Mouse (Mus musculus) hindbrain, embryonic 10.5 days (tissue): ENCODE measurements at regions not wholly inside any gene's neighbourhood (a gene's known extent, or its start where the extent isn't known, plus 50 kb on each side); places are given as distances from the start of the nearest gene placed in this dataset.
A peak's percentile ranks its signal among the peaks of the same experiment; 100 is the strongest.

ENCODE experiments used
- DNase-seq: peaks from one replicate; pipeline ENCODE4 v3.0.0-alpha.2; 2017; ENCODE audit warnings: low spot score
- H3K27ac ChIP-seq: fragments of 300-500 bp; sonication (generic); 2 replicates; pipeline ENCODE4 v1.5.1; 2016; ENCODE audit warnings: mild to moderate bottlenecking, moderate library complexity
- H3K27me3 ChIP-seq: fragments of 300-500 bp; sonication (generic); 2 replicates; pipeline ENCODE4 v1.6.1; 2016; ENCODE audit warnings: mild to moderate bottlenecking; ENCODE audit not compliant: poor library complexity, insufficient read depth, severe bottlenecking
- H3K36me3 ChIP-seq: fragments of 300-500 bp; sonication (generic); 2 replicates; pipeline ENCODE4 v1.6.1; 2016; ENCODE audit warnings: mild to moderate bottlenecking, moderate library complexity
- H3K4me1 ChIP-seq: fragments of 300-500 bp; sonication (generic); replicated peaks from 2 replicates; pipeline ENCODE4 v1.6.1; 2016; ENCODE audit warnings: mild to moderate bottlenecking
- H3K4me3 ChIP-seq: fragments of 300-500 bp; sonication (generic); 2 replicates; pipeline ENCODE4 v1.5.1; 2016; ENCODE audit warnings: mild to moderate bottlenecking, moderate library complexity
- H3K9me3 ChIP-seq: fragments of 300-500 bp; sonication (generic); 2 replicates; pipeline ENCODE4 v1.6.1; 2016; ENCODE audit warnings: mild to moderate bottlenecking, moderate library complexity
- WGBS: fragments of 180-500 bp; shearing (Covaris S2); methylation state at CpG from one replicate; pipeline ENCODE4 v1.1.7; 2016; 5-methylcytosine and 5-hydroxymethylcytosine counted together

DNA sequence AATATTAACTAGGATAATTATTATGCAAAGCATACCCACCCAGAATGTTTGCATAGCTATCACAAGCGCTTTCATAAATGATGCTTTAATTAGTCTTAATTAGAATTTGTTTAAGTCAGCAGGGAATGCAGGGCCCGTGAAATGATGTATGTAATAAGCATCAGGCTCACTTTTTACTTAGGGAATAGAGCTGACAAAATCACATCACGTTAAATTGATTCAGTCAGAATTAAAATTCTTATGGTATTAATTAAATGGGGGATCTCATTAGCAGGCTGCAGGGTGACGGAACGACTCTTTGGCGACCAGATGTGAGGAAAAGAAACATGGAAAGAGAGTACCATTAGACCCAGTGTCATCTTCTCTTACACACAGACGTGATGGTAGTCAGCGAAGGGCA, 285.5 kb downstream of the Gpd2 start:
- H3K4me1 ChIP-seq, result no peaks in the 10 kb centered on the region
- H3K4me3 ChIP-seq, result no peak overlapping the region
- H3K9me3 ChIP-seq, result no peaks in the 10 kb centered on the region
- H3K36me3 ChIP-seq, result no peaks in the 10 kb centered on the region
- 77% methylated on average over 8 of the region's 8 CpGs for WGBS
- no peaks in the 10 kb centered on the region for H3K27me3 ChIP-seq
- DNase-seq, result no peak
- no peak overlapping the region for H3K27ac ChIP-seq

DNA sequence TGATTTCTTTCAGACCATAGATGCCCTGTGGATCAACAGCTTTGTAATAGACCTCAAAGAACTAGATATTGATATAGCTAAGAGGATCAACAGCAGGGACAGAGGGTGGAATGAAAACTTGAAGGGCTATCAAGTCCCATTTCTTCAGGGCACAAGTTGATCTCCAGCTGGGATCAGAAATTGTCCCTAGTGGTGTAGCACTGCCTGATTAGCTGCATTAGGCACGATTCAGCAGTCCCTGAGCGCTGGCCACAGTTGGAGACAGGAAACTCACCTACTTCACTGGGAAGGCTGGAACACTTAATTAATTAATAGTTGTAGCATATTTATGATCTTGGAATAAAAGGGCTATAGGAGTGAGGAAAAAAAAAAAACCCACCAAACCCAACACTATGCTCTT, 290.5 kb downstream of the Gpd2 start:
- H3K36me3 ChIP-seq, result no peaks in the 10 kb centered on the region
- no peak for DNase-seq
- H3K4me3 ChIP-seq, result no peak overlapping the region
- H3K4me1 ChIP-seq, result no peaks in the 10 kb centered on the region
- H3K27me3 ChIP-seq, result no peaks in the 10 kb centered on the region
- H3K27ac ChIP-seq, result no peak overlapping the region
- H3K9me3 ChIP-seq, result no peaks in the 10 kb centered on the region
- whole genome bisulfite sequencing, result 60% methylated on average over 2 of the region's 2 CpGs

DNA sequence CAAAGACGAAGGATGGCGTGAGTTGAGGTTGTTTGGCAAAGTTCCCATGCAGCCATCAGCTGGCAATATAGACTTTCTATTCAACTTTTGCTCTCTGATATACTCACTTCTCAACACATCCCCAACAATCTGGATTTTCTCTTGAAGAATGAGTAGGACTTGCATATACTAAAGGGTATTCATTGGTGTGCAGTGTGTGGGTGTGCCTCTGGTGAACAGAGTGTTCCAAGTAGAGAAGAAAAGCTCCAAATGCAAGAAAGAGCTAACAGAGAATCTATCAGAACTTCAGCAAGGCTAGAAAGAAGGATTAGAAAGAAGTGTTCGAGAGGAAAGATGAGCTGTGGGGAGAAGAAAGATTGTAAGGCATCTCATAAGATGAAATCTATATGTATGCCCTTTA, 302.4 kb downstream of the Gpd2 start:
- no peaks in the 10 kb centered on the region for H3K4me1 ChIP-seq
- H3K27ac ChIP-seq, result no peak overlapping the region
- no peaks in the 10 kb centered on the region for H3K9me3 ChIP-seq
- H3K36me3 ChIP-seq, result no peaks in the 10 kb centered on the region
- H3K4me3 ChIP-seq, result no peak overlapping the region
- no peaks in the 10 kb centered on the region for H3K27me3 ChIP-seq
- DNase-seq, result no peak
- WGBS, result 93% methylated on average over 3 of the region's 3 CpGs

DNA sequence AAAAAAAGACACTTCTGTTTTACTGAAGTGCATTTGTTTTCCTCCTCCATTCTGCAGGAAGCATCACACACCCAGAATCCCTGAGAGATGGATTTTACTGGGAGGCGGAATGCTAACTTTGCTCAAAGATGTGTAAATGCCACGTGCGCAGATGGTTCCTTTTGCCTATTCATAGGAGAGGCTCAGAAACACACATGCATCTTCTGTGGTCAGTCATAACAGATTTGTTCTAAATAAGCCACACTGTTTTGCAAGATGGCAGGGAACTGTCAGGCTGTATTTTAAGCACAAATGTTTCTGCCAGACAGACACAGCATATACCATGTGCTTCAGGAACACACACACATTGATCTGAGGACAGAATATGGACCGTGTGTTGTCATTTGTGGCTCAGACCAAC, 327.8 kb downstream of the Gpd2 start:
- DNase-seq, result no peak
- H3K36me3 ChIP-seq, result no peaks in the 10 kb centered on the region
- H3K4me1 ChIP-seq, result no peaks in the 10 kb centered on the region
- no peaks in the 10 kb centered on the region for H3K9me3 ChIP-seq
- no peaks in the 10 kb centered on the region for H3K27me3 ChIP-seq
- H3K4me3 ChIP-seq, result no peak overlapping the region
- H3K27ac ChIP-seq, result no peak overlapping the region
- 91% methylated on average over 4 of the region's 4 CpGs for WGBS

DNA sequence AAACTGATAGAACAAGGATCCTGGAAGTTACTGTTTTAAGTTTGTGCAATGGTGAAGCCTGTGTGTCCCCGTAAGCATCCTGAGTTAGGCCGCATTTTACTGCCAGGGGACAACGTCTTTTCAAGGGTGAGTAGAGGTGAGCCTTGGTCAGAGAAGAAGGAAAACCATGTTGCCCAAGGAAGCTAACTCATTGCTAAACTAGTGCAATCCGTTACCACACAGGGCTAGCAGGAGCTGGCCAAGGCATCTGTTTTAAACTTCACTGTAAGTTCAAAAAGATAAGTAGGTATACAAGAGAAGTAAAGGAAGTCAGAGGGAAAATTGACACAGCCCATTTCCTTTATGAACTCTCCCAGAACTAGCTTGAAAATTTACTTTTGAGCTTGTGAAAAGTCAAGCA, 328.7 kb downstream of the Gpd2 start:
- H3K27me3 ChIP-seq, result no peaks in the 10 kb centered on the region
- no peaks in the 10 kb centered on the region for H3K9me3 ChIP-seq
- H3K27ac ChIP-seq, result no peak overlapping the region
- DNase-seq, result no peak
- H3K4me3 ChIP-seq, result no peak overlapping the region
- no peaks in the 10 kb centered on the region for H3K36me3 ChIP-seq
- H3K4me1 ChIP-seq, result no peaks in the 10 kb centered on the region
- WGBS, result 90% methylated on average over 4 of the region's 4 CpGs

DNA sequence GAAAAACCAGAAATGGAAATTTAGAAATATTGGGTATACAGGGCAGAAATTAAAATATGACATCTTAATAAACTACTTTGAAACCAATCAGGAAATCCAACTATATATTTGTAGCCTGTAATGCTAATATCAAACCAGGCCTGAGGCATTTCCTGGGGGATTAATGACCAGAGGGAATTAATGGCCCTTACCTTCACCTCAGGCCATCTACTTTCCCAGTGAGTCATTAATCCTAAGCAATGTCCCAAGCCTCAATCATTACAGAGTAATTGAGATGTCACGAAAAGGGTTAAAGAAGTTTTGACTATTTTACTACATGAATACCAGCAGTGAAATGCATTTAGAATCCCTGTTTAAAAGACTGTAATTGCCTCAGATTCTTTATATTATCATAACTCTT, 329.7 kb downstream of the Gpd2 start:
- Histone ChIP-seq H3K27ac (no peak overlapping the region), H3K4me3 (no peak overlapping the region), H3K9me3 (no peaks in the 10 kb centered on the region), H3K4me1 (no peaks in the 10 kb centered on the region), H3K36me3 (no peaks in the 10 kb centered on the region), H3K27me3 (no peaks in the 10 kb centered on the region)
- 88% methylated on average over 1 of the region's 1 CpGs for WGBS
- no peak for DNase-seq

DNA sequence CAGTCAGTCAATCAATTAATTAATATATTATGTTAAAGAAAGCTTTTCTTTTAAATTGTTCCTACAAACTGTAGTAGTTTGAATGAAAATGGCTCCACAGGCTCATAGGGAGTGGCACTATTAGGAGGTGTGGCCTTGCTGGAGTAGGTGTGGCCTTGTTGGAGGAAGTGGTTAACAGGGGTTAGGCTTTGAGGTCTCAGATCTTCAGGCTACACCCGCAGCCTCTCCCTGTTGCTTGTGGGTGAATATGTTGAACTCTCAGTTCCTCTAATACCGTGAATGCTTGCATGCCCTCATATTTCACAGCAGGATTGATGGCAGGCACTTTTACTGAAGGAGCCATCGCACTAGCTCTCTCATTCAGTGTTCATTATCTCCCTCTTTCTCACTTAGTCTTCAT, 349.6 kb downstream of the Gpd2 start:
- no peaks in the 10 kb centered on the region for H3K9me3 ChIP-seq
- H3K27me3 ChIP-seq, result no peaks in the 10 kb centered on the region
- 86% methylated on average over 3 of the region's 3 CpGs for WGBS
- DNase-seq, result no peak
- no peaks in the 10 kb centered on the region for H3K4me1 ChIP-seq
- no peak overlapping the region for H3K27ac ChIP-seq
- H3K4me3 ChIP-seq, result no peak overlapping the region
- H3K36me3 ChIP-seq, result no peaks in the 10 kb centered on the region

DNA sequence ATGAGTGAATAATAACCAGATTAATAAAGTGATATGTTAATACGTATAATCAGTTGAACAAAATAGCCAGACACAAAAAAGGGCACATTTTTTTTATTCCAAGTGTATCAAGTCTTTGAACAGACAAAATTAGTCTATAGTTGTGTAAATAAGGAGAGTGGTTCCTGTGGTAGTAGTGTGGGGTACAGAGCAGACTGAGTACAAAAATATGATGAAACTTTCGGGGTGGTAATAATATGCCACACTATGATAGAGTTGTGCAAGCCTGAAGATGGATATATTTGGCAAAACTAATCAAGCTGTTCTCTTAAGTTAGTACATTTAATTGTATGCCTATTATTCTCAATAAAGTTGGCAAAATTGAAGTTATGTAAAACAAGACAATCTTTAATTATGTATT, 356.1 kb downstream of the Gpd2 start:
- Histone ChIP-seq H3K4me3 (no peak overlapping the region), H3K27me3 (no peaks in the 10 kb centered on the region), H3K9me3 (no peaks in the 10 kb centered on the region), H3K27ac (no peak overlapping the region), H3K36me3 (no peaks in the 10 kb centered on the region), H3K4me1 (peaks cover 10% of the 10 kb centered on the region)
- DNase-seq, result no peak
- WGBS, result 93% methylated on average over 2 of the region's 2 CpGs

DNA sequence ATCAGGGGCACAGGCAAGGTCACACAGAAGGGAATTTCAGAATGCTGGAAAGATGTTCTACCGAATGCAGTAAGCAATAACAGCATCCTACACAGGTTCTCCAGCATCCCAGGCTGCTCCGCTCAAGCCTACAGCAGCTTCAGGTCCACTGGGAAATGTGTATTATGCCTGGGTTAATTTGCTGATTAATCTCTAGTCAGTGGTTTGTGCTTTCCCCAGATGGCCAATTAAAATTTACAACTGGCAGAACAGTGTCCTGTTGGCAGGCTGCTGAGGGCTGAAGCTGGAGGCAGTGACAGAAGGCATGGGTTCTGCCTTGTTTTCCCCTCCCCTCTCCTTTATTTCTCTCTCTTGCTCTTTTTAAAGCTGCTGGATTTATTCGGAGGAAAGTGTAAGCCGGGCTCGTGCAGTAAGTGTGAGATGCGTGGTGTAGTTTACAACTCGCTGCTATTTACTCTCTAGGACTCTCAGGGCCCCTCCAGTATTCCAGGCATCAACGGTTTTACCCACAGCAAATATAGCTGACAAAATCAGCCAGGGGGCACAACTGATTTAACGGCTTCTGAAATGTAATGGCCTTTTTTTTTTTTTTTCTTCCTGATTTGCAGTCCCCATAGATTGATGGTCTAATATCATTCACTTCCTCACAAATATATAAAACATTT, 360.4 kb downstream of the Gpd2 start:
- peak; percentile 9 for DNase-seq

DNA sequence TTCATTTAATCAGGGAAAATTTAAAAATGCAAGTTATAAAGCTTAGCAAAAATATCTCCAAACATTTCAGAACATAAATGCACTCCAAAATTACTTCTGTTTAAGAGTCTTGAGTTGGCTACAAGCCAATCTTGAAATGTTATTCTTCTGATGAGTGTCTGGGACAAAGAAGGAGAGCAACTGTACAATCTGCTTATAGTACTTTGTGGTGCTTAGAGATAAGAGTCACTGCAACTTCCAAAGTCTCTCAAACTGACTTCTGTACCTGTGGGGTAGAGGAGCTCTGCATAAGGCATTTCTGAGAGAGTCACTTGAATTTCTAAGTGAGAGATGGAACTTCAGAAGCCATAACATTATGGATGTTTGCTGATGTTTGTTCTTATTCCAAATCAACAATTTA, 374.2 kb downstream of the Gpd2 start:
- H3K4me3 ChIP-seq, result no peak overlapping the region
- no peak for DNase-seq
- H3K27ac ChIP-seq, result no peak overlapping the region
- no peaks in the 10 kb centered on the region for H3K9me3 ChIP-seq
- H3K4me1 ChIP-seq, result peaks cover 27% of the 10 kb centered on the region
- no peaks in the 10 kb centered on the region for H3K36me3 ChIP-seq
- 0 out of 2 replicates have a peak, but pooled peaks cover 4% of the 10 kb centered on the region for H3K27me3 ChIP-seq

More for the DNA sequence above, 360.4 kb downstream of the Gpd2 start:
- H3K9me3 ChIP-seq, result no peaks in the 10 kb centered on the region
- no peak overlapping the region for H3K27ac ChIP-seq
- H3K27me3 ChIP-seq, result no peaks in the 10 kb centered on the region
- no peaks in the 10 kb centered on the region for H3K36me3 ChIP-seq
- H3K4me3 ChIP-seq, result no peak overlapping the region
- peaks cover 12% of the 10 kb centered on the region for H3K4me1 ChIP-seq
- WGBS, result 60% methylated on average over 9 of the region's 9 CpGs

DNA sequence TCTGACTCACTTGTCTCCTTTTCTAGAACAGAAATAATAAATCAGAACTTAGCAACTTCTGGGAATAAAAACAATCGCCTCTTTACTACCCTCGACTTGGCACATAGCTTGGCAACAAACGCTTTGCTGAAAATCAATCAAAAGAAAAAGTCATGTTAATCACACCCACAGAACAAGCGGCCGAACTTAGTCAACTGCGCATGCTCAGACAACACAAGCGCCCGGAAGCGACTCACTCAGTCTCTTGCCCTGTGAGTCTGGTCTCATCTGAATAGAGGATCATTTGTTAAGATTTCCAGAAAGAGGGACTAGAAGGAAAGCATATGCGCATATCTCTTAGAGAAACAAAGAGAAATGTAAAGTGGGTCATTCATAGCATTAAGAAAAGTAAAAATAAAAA, 375.8 kb downstream of the Gpd2 start:
- H3K27me3 ChIP-seq, result 0 out of 2 replicates have a peak, but pooled peaks cover 4% of the 10 kb centered on the region
- no peaks in the 10 kb centered on the region for H3K9me3 ChIP-seq
- 50% methylated on average over 10 of the region's 10 CpGs for WGBS
- no peaks in the 10 kb centered on the region for H3K36me3 ChIP-seq
- no peak overlapping the region for H3K4me3 ChIP-seq
- DNase-seq, result peak; percentile 33
- H3K27ac ChIP-seq, result no peak overlapping the region
- H3K4me1 ChIP-seq, result peaks cover 33% of the 10 kb centered on the region

DNA sequence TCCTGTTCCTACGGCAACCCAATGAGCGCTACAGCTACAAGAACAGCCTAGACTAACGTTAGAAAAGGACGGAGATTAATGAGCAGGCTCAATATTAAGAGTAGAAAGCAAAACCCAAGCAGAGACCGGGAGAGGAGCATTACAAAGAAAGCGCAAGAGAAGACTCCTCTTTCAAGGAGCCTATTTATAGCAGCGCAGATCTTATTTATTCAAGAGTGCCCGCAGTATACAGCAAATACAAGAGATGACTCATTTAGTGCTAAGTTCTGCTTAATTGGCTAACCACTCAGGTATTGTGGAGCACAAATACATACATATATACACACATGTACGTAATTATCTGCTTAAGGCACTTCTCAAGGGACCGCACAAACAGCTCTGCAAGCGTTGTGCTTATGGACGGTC, 377.2 kb downstream of the Gpd2 start:
- Histone ChIP-seq H3K27ac (peak overlapping the region; percentile 30), H3K4me1 (peaks cover 33% of the 10 kb centered on the region), H3K27me3 (0 out of 2 replicates have a peak, but pooled peaks cover 4% of the 10 kb centered on the region), H3K36me3 (no peaks in the 10 kb centered on the region), H3K4me3 (no peak overlapping the region), H3K9me3 (no peaks in the 10 kb centered on the region)
- DNase-seq, result no peak
- WGBS, result 66% methylated on average over 12 of the region's 12 CpGs

DNA sequence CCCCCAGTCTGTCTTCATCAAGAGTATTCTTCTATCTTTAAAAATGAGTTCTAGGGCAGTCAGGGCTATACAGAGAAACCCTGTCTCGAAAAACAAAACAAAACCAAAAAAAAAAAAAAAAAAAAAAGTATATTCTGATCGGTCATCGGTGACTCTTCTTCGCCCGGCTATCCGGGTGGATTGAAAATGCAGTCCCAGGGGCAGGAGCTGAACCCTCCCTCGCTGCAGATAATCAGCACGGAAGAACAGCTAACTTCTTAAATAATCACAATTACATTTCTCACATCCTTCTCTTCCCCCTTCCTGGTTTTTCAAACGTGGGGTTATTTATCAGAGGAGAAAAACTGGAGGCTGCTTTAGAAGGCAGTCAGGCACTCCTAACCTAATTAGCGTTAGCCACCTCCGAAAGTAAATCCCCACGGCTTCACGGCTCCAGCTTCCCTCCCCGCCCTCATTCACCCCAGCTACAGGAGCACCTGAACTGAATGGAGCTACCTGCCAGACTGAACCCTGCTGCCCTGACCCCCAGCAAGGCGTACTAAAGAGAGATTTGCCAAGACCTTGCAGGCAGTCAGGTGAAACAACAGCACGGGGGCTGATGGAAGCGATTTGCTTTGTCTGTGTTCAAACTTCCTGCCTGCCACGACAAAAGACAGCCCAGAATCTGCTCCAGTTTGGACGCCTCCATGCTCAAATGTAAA, 379.2 kb downstream of the Gpd2 start:
- H3K27ac ChIP-seq, result peak overlapping the region; percentile 82
- H3K27me3 ChIP-seq, result 0 out of 2 replicates have a peak, but pooled peaks cover 4% of the 10 kb centered on the region
- DNase-seq, result peak; percentile 15
- WGBS, result 2% methylated on average over 19 of the region's 19 CpGs
- peak overlapping the region; percentile 50 for H3K4me3 ChIP-seq
- peaks cover 33% of the 10 kb centered on the region for H3K4me1 ChIP-seq
- H3K9me3 ChIP-seq, result no peaks in the 10 kb centered on the region
- H3K36me3 ChIP-seq, result no peaks in the 10 kb centered on the region
